Mouse (Mus musculus) frontal cortex, postnatal 25 days (tissue): ENCODE results near the gene Cdc42bpb.

Experiments
- DNase-seq, 2 experiments: peaks; one replicate each; pipeline ENCODE4 v3.0.0; 2022; ENCODE audit warnings: low spot score in 2 of 2

The Cdc42bpb gene

GRCm38 (mm10) chr12:111340692-111341091, 36.8 kb downstream of the Cdc42bpb start:
- no peak for DNase-seq

DNA sequence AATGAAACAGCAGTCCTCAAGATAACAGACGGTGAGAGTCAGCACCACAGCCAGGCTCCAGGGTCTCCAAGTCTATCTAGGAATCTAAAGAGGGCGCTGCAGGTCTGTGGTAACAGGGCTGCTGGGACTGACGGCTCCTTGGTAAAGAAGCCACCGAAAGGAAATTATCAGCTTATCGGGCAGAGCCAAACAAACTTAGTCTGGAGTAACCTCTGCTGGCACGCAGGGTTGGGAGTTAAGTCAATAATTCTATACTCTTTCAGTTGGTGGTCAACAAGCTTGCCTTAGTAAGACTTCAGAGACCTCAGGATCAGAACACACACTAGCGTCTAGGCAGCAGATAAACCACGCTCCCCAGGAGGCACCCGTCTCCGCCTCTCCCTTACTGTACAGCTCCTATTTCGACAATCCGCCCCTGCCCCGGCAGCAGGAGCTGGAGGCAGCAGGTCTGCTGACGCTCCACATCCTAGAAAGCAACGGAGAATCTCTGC, 39.6 kb downstream of the Cdc42bpb start:
- no peak for DNase-seq

- DNase-seq = no peak
These were observed 44.4 kb downstream of the Cdc42bpb start for GRCm38 (mm10) chr12:111333020-111333605.

- DNase-seq = no peak
These were observed 45.1 kb downstream of the Cdc42bpb start for GRCm38 (mm10) chr12:111332443-111332842.

DNA sequence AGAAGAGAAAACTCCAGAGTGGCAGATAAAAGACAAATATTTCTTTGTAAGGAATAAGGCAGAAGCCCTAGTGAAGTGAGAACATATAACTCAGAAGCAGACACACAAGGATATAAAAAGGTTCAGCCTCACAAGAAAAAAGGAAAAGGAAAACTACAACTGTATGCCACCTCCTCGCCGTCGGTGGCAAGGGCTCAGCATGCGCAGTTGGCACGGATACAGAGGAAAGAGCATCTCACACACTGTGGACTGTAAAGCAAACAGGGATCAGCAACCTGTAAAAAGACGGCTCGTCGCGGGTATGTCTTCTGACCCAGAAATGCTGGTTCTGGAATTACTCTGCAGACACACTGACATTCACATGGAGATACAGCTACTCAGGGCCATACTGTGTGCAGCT, 45.9 kb downstream of the Cdc42bpb start:
- no peak for DNase-seq

- DNase-seq = no peak
These were observed 48.2 kb downstream of the Cdc42bpb start for GRCm38 (mm10) chr12:111329281-111329680.

GRCm38 (mm10) chr12:111328360-111328759, 49.2 kb downstream of the Cdc42bpb start:
- DNase-seq = no peak

DNA sequence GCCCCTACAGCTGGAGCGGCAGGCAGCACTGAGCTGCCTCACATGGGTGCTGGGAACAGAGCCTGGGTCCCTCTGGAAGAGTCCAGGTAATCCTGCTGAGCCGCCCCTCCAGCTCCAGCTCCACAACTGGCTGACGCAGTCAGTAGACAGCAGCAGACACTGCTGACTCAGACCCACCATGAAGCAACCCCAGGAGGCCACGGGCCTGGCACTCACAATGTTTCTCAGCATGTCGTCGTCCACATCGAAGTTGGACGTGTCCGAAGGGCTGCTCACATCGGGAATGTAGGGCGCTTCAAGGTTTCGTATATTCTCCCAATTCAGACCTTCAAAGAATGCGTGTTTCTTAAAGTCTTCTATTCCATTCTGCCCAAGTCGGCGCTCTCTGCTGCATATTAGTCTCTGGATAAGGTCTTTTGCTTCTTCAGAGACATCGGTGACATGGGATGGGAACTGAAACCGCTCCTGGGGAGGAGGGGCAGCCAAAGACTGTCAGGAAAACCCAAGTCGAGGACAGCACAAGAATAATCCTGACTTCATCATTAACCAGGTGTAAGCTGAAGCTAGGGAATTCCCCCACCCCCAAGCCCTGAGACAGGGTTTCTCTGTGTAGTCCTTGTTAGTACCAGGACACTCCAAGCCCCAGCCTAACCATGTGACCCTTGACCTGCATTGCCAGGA, 51.6 kb downstream of the Cdc42bpb start:
- DNase-seq = no peak

DNA sequence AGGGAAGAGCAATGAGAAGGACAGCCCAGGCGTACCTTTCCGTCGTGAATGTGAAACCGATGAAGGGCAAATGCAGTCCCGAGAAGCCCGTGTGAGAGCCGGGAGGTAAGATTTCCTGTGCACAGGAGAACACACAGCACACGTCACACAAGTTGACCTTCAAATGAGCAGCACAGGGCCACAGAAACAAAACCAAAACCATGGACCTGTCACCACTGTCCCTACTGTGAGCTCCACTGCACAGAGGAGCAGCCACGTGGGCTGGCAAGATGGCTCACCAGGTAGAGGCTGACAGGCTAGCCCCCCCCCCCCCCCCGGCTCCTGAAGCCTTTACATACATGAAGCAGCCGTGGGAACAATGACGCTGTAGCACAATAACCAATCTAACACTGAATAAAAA, 52.6 kb downstream of the Cdc42bpb start:
- DNase-seq = no peak

DNA sequence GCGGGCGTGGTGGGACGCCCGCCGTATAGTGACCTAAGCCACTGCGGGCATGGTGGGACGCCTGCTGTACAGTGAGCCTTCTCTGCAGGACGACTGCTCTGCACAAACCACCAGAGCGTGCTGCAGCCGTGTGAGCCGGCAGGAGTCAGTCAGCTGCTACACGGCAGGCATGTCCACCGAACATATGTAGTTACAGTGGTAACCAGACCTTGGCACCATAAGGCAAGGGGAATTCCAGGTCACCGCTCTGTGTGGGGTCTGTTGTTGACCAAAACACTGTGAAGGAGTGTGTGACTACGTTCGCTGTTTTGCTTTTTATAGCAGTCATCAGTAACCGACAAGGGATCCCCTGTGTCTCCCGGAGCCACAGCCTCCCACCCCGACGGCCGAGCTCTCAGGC, 53.0 kb downstream of the Cdc42bpb start:
- no peak for DNase-seq

DNA sequence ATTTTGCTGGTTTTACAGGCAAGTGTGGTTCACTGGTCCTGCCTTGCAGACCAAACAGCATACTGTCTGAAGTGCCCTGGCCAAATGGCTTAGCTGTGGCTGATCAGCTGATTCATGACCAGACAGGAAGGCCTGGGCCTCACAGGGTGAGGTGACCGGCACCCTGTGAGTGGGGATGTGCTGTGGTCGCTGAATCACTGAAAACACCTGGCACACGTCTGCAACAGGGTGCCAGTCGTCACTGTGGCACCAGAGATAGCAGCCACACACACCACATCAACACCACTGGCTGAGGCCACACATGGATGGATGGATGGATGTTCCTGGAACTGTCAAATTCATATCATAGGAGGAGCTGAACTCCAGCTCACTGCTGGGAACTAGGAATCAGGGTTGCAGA, 54.1 kb downstream of the Cdc42bpb start:
- no peak for DNase-seq

DNA sequence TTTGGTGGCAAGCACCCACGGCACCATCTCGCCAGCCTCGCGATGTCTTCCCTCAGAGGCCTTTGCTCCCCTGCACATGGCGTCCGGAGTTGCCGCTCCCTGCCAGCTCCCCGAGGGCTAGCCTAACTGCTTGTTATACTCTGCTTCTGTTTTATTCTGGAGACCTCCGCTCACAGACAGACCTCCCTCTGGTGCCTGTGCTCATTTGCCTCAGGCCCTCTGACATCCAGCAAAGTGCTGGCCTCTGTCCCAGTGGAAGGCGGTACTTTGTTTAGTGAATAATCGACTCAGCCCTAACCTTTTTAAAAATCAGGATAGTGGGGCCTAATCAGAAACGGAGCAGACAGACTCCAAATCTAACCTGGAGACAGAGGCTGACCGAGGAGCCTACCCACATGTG, 55.7 kb downstream of the Cdc42bpb start:
- DNase-seq = no peak

DNA sequence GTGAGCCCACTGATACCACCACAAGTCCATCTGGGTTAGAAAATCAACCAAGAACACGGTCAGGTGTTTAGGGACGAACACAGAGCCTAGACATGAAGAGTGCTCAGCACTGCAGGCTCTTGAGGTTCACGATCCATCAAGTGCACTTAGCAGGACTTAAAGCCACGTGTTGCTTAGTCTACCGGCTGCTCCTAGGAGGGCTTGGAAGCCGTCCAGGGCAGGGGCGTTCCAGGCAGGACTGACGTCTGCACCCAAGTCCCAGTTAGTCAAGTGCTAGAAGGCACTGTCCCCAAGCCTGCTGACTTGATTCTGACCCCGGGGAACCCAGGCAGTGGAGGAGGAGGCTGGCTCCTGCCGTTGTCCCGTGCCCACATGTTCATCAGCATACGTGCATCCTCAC, 57.0 kb downstream of the Cdc42bpb start:
- no peak for DNase-seq

DNA sequence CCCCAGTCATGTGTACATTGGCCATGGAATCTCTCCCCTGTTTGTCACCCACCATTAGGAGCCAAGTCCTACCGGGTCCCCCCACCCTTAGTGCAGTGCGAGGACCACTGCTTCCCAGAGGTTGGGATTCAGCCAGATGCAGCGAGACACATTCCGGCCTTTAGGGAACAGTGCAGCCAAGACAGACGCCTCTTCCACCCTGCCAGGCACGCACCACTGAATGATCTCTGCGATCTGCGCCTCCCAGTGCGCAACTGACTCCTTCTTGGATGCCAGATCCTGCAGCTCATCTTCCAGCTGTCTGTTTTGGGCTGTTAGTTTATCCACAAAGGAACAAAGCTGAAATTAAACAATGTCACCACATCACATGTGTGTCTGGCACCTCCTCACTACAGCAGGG, 59.8 kb downstream of the Cdc42bpb start:
- no peak for DNase-seq

DNA sequence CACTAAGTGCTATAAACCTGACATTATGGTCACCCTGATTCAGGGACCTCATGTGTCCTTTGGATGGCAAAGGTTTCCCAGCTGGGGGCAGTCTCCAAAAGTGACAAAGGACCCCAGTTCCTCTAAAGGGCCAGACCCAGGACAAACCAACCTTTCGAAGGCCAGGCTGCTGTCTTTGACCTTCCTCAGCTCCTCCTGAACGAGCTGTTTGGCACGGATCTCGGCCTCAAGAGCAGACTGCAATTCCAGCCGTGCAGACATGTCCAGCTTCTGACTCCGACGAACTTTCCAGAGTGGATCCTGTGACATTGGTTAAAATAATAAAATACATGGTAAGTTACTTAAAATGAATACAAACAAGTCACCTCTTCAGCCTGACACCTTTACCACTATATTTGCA, 63.2 kb downstream of the Cdc42bpb start:
- no peak for DNase-seq

DNA sequence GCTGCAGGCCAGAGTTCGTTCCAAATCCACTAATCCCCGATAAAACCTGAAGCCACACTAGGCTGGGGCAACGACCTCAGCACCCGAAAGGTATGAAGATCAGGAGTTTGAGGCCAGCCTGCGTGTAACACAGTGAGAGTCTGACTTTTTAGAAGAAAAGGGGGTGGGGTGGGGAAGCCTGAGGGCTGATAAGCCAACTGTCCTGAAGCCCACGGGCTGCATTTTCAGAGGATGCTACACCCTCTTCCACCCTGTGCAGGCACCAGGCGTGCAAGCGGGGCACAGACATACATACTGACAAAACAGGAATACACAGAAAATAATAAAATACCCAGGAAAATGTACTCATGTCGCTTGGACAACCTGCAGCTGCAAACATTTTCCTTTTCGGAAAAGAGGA, 65.7 kb downstream of the Cdc42bpb start:
- no peak for DNase-seq

GRCm38 (mm10) chr12:111309931-111310330, 67.6 kb downstream of the Cdc42bpb start:
- no peak for DNase-seq

DNA sequence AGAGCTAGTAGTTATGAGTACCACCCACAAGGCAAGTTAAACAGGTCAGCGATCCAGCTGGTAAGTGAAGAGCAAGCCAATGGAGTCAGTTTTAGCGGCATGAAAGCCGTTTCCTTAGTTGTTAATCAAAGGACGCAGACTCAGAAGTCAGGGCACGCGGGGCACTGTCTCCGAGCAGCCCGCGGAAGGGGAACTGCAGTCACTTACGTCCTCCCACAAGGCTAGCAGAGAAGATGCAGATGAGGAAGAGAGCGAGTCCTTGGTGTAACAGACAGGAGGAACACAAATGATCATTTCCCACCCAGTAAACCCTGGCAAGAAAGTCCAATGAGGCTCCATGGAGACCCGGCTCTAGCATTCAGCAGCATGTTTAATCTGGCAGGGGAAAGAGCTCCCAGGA, 68.3 kb downstream of the Cdc42bpb start:
- DNase-seq = no peak

DNA sequence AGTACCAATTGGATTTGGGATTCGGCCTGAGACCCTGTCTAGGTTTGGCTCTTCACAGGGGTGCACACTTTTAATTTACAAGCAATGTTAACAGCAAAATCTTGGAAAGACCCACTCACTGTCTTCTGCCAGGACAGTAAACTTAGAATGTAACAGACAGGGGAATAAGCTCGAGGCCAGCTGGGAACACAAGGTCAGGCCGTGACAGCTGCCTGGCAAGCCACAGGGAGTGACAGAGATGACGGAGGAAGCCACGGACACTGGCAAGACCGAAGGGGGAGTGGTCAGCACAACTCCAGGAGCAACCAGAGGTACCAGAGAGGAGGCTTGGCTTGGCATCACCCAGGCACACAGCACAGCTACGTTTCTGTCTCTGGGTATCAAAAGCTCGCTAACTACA, 70.7 kb downstream of the Cdc42bpb start:
- DNase-seq = no peak

DNA sequence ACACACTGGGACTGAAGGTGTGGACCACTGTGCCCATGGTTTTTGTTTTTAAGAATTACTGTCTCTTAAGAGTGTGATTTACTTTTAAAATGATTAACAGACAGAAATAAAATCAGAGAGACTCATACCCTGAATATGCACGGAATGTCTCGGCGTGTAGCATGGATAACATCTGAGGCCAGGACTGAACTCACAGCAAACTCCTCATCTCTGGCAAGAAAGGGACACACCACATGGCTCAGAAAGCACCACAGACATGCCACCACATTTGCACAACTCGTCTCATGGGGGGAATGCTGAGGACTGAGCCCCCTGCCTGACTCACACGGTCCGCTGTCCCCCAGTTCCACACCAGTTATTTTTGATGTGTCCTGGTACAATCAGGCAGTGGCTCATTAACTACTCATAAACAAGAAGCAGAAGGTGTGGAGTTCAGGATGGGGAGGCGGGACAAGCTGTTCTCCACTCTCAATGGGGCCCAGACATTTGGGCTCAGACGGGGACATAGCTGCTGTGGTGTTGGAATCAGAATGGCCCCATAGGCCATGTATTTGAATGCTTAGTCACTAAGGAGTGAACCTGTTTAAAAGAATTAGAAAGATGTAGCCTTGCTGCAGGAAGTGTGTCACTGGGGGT, 73.7 kb downstream of the Cdc42bpb start:
- DNase-seq = no peak

- DNase-seq = no peak
These were observed 75.5 kb downstream of the Cdc42bpb start for GRCm38 (mm10) chr12:111302018-111302345.

DNA sequence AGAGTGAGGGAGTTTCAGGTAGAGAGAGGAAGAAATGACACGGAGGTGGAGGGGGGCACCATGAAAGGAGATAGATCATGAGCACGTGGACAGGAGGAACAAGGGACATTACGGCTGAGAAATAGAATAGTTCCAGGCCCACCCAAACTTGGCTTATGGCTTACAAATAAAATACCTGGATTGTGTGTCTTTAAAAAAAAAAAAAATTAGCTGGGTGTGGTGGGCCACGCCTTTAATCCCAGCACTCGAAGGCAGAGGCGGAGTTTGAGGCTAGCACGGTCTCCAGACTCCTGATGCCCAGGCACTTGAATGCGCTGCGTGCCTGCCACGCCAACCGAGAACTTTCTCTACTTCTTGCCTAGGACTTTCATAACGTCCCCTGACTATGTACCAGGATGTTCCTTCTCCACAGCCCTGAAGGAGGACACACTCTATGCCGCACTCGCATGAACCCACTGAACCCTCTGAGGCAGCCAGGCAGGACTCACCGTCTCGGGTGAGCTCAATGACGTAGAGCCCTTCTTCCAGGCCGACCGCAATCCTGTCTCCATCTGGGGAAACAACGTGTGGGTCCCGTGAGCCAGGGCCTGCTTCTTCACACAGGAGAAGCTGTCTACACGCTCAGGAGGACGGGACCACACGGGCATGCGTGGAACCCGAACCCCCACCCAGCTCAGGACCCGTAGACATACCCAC, 76.0 kb downstream of the Cdc42bpb start:
- no peak for DNase-seq

DNA sequence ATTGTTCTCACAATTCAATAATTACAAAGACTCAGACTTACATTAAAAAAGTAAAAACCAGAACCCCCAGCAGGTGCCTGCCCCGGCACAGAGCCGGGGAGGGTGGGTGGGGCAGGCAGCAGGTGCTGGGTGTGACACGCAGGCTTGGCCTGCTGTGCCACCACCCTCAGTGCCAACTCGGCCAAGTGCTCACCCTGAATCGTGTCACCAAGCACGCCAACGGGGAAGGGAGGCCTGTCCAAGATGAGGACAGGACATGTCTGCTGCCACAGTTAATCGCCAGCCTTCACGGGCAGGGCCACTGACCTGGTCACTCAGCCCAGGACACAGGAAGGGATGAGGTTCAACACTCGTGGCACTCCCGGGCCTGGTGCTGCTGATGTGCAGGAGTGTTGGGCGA, 84.5 kb downstream of the Cdc42bpb start:
- DNase-seq = no peak
